Mouse (Mus musculus) cerebellum, postnatal 4 days (tissue): ENCODE measurements around the gene Suclg1.

Experiments used
- DNase-seq, 2 experiments: peaks; one replicate each; pipeline ENCODE4 v3.0.0; 2022; ENCODE audit warnings: low spot score in 2 of 2, mixed read lengths in 1 of 2

Gene Suclg1

GRCm38 (mm10) chr6:73322306-73322705 is 74.1 kb downstream of the Suclg1 start:
- no peak for DNase-seq
